Mouse (Mus musculus): ENCODE measurements around the gene Elmsan1.

DNA sequence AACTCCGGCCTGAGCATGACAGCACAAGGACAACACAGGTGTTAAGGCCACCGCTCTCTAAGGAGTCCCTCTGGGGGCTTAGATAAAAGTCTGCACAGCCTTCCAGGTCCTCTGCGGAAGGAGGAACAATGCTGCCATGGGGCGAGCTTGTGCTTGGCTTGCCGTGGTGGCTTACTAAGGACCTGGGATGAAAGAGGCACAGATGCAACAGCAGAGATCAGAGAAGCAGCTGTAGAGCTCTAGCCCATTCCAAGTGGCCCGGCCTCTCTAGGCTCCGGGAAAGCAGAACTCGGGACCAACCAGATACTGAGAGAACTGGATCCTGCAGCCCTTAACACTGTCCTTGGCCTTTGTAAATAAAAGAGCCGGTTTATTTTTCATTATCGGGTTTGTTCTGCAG lies 66.8 kb downstream of the Elmsan1 start:
- TF ChIP-seq GATA1 (IDR thresholded peaks at IDR 0.05; ENCODE audit: borderline replicate concordance, low read length) (no peak), FLI1 (IDR thresholded peaks at IDR 0.05; ENCODE audit: low read length) (no peak)

Data from megakaryocyte, embryonic 14.5 days (primary cell).